Mouse (Mus musculus) left cerebral cortex, postnatal 10 days (tissue): ENCODE data around the gene Glt8d1. TPM values are rescaled to one million over a fixed set of nuclear protein-coding genes. Genes with fewer than 3 reads are reported as not detected.

Experiments used
- DNase-seq, 2 experiments: peaks; one replicate each; pipeline ENCODE4 v3.0.0; 2021 to 2022; ENCODE audit warnings: low spot score in 2 of 2, mixed read lengths in 1 of 2; ENCODE audit errors: extremely low spot score in 1 of 2
- intact Hi-C: fragments of 180-260 bp; cut with DNase I; formaldehyde crosslinking; loops from one replicate; pipeline ENCODE4 v1.15.1; 2025
- total RNA-seq, 2 experiments: library from RNA; stranded (reverse); gene quantifications; 2 replicates each; pipeline ENCODE4 v1.2.3; 2021

Gene Glt8d1
- total RNA-seq, 2 experiments from 2014 or later: 33.9 to 37.1 TPM

DNA sequence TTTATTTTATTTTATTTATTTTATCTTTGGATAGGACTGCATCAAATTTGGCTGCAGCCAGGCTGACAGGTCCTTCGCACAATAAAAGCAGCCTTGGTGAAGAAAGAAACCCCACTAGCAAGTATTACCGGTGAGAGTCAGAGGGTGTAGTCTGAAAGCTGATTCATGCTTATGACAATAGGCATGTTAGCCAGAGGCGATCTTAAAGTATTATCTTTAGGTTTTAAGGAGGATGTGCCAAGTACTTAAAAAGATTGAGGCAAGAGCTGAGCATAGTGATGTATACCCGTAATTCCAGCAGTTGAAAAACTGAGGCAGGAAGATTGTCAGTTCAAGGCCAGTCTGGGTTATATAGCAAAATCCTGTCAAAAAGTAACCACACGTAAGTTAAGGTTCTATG is 44.1 kb downstream of the Glt8d1 start:
- intact Hi-C loops: loop anchor here (10.0 kb wide), 1 partner anchor 140 kb away; no protein-coding TSS in a partner anchor
- DNase-seq: no peak

- intact Hi-C loops: loop anchor here (10.0 kb wide), 1 partner anchor 139 kb away; no protein-coding TSS in a partner anchor
- no peak for DNase-seq
Observed at GRCm38 (mm10) chr14:31045817-31046216, 44.6 kb downstream of the Glt8d1 start.

Other genes starting within 250 kb of the Glt8d1 start
- gene Tmem110, start 175.8 kb upstream of the Glt8d1 start, total RNA-seq: 10 to 100 TPM; 22.6 to 24.3 TPM
- gene Mustn1, start 122.2 kb upstream of the Glt8d1 start, total RNA-seq: 1 to 10 TPM; 2.2 to 2.8 TPM
- gene Itih4, start 114.9 kb upstream of the Glt8d1 start, total RNA-seq: under 1 TPM in 1 of 2 experiments, not detected in 1; 0.32 TPM
- gene Itih3, start 77.6 kb upstream of the Glt8d1 start, total RNA-seq: 1 to 10 TPM; 6.3 to 7.6 TPM
- gene Itih1, start 58.1 kb upstream of the Glt8d1 start, total RNA-seq: not detected
- 10 to 100 TPM; 12.8 to 14.4 TPM for gene Nek4, start 50.0 kb upstream of the Glt8d1 start, total RNA-seq
- gene Spcs1, start 272 bp downstream of the Glt8d1 start, total RNA-seq: 100 to 1,000 TPM; 176 to 187 TPM
- 10 to 100 TPM; 66.7 to 72.3 TPM for gene Pbrm1, start 17.7 kb downstream of the Glt8d1 start, total RNA-seq
- gene Gnl3, start 17.8 kb downstream of the Glt8d1 start, total RNA-seq: 10 to 100 TPM; 46.0 to 60.3 TPM
- 10 to 100 TPM; 22.9 to 24.9 TPM for gene Smim4, start 127.6 kb downstream of the Glt8d1 start, total RNA-seq
- gene Nt5dc2, start 129.7 kb downstream of the Glt8d1 start, total RNA-seq: 1 to 10 TPM; 6.6 to 8.5 TPM
- 10 to 100 TPM; 24.3 to 29.6 TPM for gene Stab1, start 167.2 kb downstream of the Glt8d1 start, total RNA-seq
- gene Tnnc1, start 206.9 kb downstream of the Glt8d1 start, total RNA-seq: 1 to 10 TPM; 2.9 to 3.7 TPM
- gene Nisch, start 215.5 kb downstream of the Glt8d1 start, total RNA-seq: 100 to 1,000 TPM; 412 to 432 TPM
- 1 to 10 TPM; 3.6 to 4.4 TPM for gene Sema3g, start 216.5 kb downstream of the Glt8d1 start, total RNA-seq
- gene Phf7, start 249.9 kb downstream of the Glt8d1 start, total RNA-seq: 1 to 10 TPM; 5.0 to 5.3 TPM